Mouse (Mus musculus): ENCODE results near the gene Slc51a. TPM values are rescaled to one million over a fixed set of nuclear protein-coding genes. Genes with fewer than 3 reads are reported as not detected.

The Slc51a gene
- polyA plus RNA-seq, 1 experiment from 2014 or later = 0.20 TPM

GRCm38 (mm10) chr16:32431047-32431591 lies 56.6 kb downstream of the Slc51a start:
- peak overlapping the region; percentile 83 for H3K4me3 ChIP-seq
- H3K4me1 ChIP-seq (replicated peaks) = peaks cover 21% of the 10 kb centered on the region
- H3K27me3 ChIP-seq (ENCODE audit: insufficient read depth, poor library complexity, severe bottlenecking) = no peaks in the 10 kb centered on the region
- 0 out of 2 replicates have a peak, but pooled peaks cover 4% of the 10 kb centered on the region for H3K36me3 ChIP-seq
- DNase-seq (ENCODE audit: low spot score) = no peak
- H3K27ac ChIP-seq = peak overlapping the region; percentile 93
- 3% methylated on average over 28 of the region's 28 CpGs for WGBS
- H3K9me3 ChIP-seq = no peaks in the 10 kb centered on the region

- H3K36me3 ChIP-seq = 0 out of 2 replicates have a peak, but pooled peaks cover 4% of the 10 kb centered on the region
- H3K9me3 ChIP-seq = no peaks in the 10 kb centered on the region
- peak within 1 kb of the TSS; percentile 83 for H3K4me3 ChIP-seq
- WGBS = under 1% methylated on average over 54 of the region's 54 CpGs
- DNase-seq (ENCODE audit: low spot score) = peak; percentile 95
- H3K4me1 ChIP-seq (replicated peaks) = peaks cover 21% of the 10 kb centered on the region
- no peaks in the 10 kb centered on the region for H3K27me3 ChIP-seq (ENCODE audit: insufficient read depth, poor library complexity, severe bottlenecking)
- peak within 1 kb of the TSS; percentile 93 for H3K27ac ChIP-seq
Measured at GRCm38 (mm10) chr16:32430474-32431046, 57.1 kb downstream of the Slc51a start, which contains the start of gene Pcyt1a. TSS of gene Pcyt1a (plus strand) at chr16:32430921.

- DNase-seq (ENCODE audit: low spot score) = no peak
- 0 out of 2 replicates have a peak, but pooled peaks cover 4% of the 10 kb centered on the region for H3K36me3 ChIP-seq
- H3K27me3 ChIP-seq (ENCODE audit: insufficient read depth, poor library complexity, severe bottlenecking) = no peaks in the 10 kb centered on the region
- H3K9me3 ChIP-seq = no peaks in the 10 kb centered on the region
- H3K27ac ChIP-seq = no peak overlapping the region
- WGBS = 92% methylated on average over 3 of the region's 3 CpGs
- peaks cover 21% of the 10 kb centered on the region for H3K4me1 ChIP-seq (replicated peaks)
- H3K4me3 ChIP-seq = no peak overlapping the region
Measured at GRCm38 (mm10) chr16:32427506-32427905, 60.2 kb downstream of the Slc51a start.

Other genes with a start within 250 kb of the Slc51a start
- gene Fbxo45, start 240.7 kb downstream of the Slc51a start, polyA plus RNA-seq (2016; fragmentation: Nextera tagmentation; extraction: Ambion mirVana) = 9.0 and 10.6 TPM in 2 replicates
- gene Wdr53, start 240.7 kb downstream of the Slc51a start, polyA plus RNA-seq (2016; fragmentation: Nextera tagmentation; extraction: Ambion mirVana) = 17.4 and 19.0 TPM in 2 replicates
- gene Smco1, start 216.4 kb downstream of the Slc51a start, polyA plus RNA-seq (2016; fragmentation: Nextera tagmentation; extraction: Ambion mirVana) = 0.10 TPM in 1 of 2 replicates, not detected in the other
- gene Rnf168, start 210.4 kb downstream of the Slc51a start, polyA plus RNA-seq (2016; fragmentation: Nextera tagmentation; extraction: Ambion mirVana) = 24.0 and 32.2 TPM in 2 replicates
- 25.2 and 27.0 TPM in 2 replicates for gene Ubxn7, start 155.6 kb downstream of the Slc51a start, polyA plus RNA-seq (2016; fragmentation: Nextera tagmentation; extraction: Ambion mirVana)
- not detected in 2 replicates for gene Tm4sf19, start 87.4 kb downstream of the Slc51a start, polyA plus RNA-seq (2016; fragmentation: Nextera tagmentation; extraction: Ambion mirVana)
- 34.7 and 35.9 TPM in 2 replicates for gene Tctex1d2, start 68.2 kb downstream of the Slc51a start, polyA plus RNA-seq (2016; fragmentation: Nextera tagmentation; extraction: Ambion mirVana)
- 38.6 and 42.9 TPM in 2 replicates for gene Pcyt1a, start 57.0 kb downstream of the Slc51a start, polyA plus RNA-seq (2016; fragmentation: Nextera tagmentation; extraction: Ambion mirVana)
- not detected in 2 replicates for gene Zdhhc19, start 8.4 kb upstream of the Slc51a start, polyA plus RNA-seq (2016; fragmentation: Nextera tagmentation; extraction: Ambion mirVana)
- 42.5 and 69.9 TPM in 2 replicates for gene Tfrc, start 121.0 kb upstream of the Slc51a start, polyA plus RNA-seq (2016; fragmentation: Nextera tagmentation; extraction: Ambion mirVana)
- gene Tnk2, start 156.0 kb upstream of the Slc51a start, polyA plus RNA-seq (2016; fragmentation: Nextera tagmentation; extraction: Ambion mirVana) = 7.8 and 8.4 TPM in 2 replicates
- gene Muc4, start 248.0 kb upstream of the Slc51a start, polyA plus RNA-seq (2016; fragmentation: Nextera tagmentation; extraction: Ambion mirVana) = 0.56 and 0.63 TPM in 2 replicates